Mouse (Mus musculus) bone marrow macrophage, adult 2 months (primary cell): ENCODE results near the gene Fkbp4.

ENCODE experiments used
- CTCF ChIP-seq: IDR thresholded peaks from 2 replicates; pipeline ENCODE4 v1.5.1; 2012; ENCODE audit warnings: low read depth, mild to moderate bottlenecking, low read length, moderate library complexity
- POLR2A ChIP-seq: IDR thresholded peaks from 2 replicates; pipeline ENCODE4 v1.6.1; 2012; ENCODE audit warnings: mild to moderate bottlenecking, low read depth, low read length, borderline replicate concordance

- TF ChIP-seq CTCF (no peak), POLR2A (no peak)
These were observed 49.3 kb upstream of the Fkbp4 start for GRCm38 (mm10) chr6:128487736-128488135.
